Mouse (Mus musculus) mouse trophoblast stem cell (cell line): ENCODE measurements at regions not wholly inside any gene's neighbourhood (a gene's known extent, or its start where the extent isn't known, plus 50 kb on each side); places are given as distances from the start of the nearest gene placed in this dataset.

ENCODE experiments used
- in situ Hi-C, 2 experiments: fragments of 300-500 bp; cut with MseI, MboI; formaldehyde crosslinking; loops; 2 replicates in 1 of 2; 3 replicates in 1 of 2; pipeline ENCODE4 v1.15.1; 2025

DNA sequence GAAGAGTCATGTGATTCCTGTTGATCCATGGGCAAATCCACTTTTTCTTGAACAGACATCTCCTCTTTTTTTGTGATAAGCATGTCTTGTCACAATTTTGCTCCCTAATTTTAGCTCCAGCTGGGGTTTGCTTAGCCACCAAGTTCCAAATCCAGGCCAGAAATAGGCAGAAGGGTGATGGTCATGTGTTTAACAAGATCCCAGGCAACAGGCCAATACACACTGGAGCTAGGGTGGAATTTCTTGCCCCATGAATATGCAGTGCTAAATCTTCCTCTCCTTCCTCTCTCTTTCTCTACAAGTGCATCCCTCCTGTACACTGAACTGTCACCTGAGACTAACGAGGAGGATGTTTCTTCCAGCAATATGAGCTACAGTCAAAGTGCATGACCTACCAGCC lies 58.6 kb upstream of the Vgll2 start:
- in situ Hi-C loops: no loop called here

DNA sequence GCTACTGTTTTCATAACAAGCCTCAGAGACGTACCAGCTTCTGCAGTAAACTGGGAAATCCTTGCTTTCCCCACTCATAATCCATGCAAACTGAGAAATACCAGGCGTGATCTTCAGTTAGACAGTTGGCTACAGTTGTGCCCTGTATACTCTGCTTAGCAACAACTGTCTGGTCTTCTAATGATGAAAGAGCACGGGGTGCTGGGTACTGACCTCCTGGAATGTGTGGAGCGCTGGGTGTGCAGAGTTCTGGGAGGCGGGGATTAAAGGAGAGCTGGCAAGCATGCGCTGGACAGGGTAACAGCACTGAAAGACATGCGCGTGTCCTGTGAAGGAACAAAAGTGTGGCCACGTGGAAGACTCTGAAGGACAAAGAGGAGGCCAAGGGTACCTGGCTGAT lies 52.2 kb upstream of the Vgll2 start:
- in situ Hi-C loops: no loop called here
